Mouse (Mus musculus) heart, adult 9 months (tissue): Measurements from ENCODE around the gene Slc16a5.
A peak's percentile ranks its signal among the peaks of the same experiment; 100 is the strongest.
"Not testable (repeated sequence)": the region's sequence is repeated elsewhere in the genome, so short reads cannot be mapped to it uniquely, and the experiment has no call there.

Experiments used
- DNase-seq, 2 experiments: peaks; one replicate each; pipeline ENCODE4 v3.0.0; 2022; ENCODE audit warnings: low spot score in 2 of 2

Slc16a5 gene

DNA sequence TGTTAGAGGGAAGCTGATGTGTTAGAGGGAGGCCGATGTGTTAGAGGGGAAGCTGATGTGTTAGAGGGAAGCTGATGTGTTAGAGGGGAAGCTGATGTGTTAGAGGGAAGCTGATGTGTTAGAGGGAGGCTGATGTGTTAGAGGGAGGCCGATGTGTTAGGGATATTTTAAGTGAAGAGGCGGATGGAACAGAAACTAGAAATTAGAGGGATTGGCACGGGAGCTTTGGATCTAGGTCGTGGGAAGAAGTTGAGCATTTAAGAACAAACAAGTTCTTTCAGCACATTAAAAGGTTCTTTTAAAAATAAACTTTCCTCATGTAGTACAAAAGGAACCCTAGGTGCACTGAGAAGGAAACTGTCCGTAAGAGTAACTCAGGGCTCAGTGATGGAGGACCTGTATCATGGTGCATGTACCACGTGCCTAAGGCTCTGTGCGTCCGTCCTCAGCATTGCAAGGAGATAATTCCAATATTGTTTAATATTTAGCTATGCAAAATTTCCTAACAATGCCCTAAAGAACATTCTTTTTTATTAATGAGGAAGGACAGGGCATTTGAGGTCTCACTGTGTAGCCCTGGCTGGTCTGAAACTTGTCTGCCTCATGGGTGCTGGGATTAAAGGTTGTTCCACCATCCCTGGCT is 16.1 kb downstream of the Slc16a5 start:
- DNase-seq: no peak

DNA sequence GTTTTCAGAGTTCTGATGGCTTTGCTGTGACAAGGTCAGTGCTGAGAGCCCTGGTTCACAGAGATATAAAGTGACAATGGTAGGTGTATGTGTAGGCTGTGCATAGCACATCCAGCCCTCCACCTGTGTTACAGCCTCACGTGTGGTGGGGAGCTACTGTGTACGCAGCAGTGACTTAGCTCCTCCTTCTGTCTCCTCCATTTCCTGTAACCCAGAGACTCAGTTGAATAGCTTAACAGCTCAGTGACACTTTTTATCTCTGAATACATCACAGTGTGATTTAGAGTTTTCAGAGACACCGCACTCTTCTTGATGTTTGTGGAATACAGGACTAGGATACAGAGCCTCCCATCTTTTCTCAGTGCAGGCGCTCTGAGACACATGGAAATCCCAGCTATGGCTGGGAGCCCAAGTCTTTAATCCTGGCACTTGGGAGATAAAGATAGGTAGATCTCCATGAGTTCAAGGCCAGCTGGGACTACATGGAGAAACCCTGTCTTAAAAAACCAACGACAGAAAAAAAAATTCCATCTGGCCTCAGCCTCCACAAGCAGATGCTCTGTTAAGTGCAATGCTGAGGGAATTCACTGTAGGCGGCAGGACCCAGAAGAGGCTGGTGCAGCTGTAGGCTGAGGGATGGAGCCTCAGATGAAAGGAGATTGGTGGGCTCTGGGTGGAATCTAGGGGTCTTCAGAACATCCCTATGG is 19.4 kb downstream of the Slc16a5 start:
- DNase-seq: no peak

DNA sequence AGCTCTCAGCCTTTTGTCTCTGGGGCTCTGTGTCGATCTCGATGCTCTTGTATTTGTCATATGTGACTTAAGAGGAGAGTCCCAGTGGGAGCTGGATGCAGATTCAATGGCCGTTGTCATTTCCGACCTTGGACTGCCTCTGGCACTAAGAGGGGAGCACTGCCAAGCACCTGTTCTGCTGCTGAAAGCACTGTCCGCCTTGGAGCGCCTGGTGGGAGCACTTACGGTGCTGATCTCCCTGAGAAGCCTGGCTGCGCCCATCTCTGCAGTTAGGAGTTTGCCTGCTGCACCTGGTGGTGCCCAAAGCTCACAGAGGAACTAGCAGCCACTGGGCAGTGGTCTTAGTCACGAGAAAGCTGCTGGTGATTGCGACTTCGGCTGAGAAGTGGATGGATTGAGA is 21.0 kb downstream of the Slc16a5 start:
- DNase-seq: no peak

DNA sequence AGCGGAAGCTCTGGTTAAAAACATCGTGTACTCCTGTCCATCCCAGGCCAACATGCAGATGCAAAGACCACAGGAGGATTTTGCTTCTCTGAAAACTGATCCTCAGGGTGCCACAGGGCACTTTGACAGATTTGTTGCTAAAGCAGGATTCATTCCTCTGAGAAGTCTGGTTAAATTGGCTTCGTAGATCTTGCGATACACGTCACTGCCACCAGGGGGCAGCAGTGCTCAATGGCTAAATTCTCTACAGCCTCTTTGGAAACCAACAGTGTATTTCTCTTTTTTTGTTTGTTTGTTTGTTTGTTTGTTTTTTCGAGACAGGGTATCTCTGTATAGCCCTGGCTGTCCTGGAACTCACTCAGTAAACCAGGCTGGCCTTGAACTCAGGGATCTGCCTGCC is 21.5 kb downstream of the Slc16a5 start:
- peak in 1 of 2 experiments; percentile 68 for DNase-seq

DNA sequence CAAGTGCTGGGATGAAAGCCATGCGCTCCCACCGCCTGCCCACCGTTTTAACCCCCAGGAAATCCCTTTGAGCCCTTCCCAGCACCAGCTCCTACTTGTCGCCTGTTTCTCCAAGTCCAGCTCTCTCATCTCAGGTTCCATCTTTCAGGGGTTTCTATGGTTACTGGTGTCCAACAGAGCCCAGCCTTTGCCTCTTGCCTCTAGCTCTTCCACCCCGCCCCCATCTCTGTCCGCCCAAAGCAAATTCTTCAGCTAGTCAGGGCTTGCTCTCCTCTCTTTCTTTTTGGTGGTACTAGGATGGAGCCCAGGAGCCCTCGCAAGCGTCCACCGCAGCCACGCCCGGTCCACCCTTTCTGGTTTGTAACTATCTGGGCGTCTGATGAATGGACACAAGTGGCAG is 22.9 kb downstream of the Slc16a5 start:
- DNase-seq: no peak

DNA sequence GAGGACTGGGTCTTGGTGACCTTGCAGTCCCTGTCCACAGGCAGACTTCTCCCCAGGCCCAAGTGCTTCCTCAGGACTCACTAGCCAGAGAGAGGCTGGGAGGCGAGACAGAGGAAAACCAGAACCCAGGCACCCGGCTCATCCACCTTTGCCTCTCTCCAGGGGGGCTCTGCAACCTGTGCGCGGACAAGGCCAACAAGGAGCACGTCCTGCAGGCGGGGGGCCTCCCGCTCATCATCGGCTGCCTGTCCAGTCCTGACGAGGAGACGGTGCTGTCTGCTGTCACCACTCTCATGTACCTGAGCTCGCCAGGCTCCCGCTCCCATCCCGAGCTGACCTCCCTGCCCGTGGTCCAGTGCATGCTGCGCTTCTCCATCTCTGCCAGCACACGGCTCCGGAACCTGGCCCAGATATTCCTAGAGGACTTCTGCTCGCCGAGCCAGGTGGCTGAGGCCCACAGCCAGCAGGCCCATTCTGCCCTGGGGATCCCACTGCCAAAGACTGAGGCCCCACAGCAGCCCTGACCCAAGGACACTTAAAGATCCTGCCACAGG is 26.4 kb downstream of the Slc16a5 start:
- DNase-seq: no peak

DNA sequence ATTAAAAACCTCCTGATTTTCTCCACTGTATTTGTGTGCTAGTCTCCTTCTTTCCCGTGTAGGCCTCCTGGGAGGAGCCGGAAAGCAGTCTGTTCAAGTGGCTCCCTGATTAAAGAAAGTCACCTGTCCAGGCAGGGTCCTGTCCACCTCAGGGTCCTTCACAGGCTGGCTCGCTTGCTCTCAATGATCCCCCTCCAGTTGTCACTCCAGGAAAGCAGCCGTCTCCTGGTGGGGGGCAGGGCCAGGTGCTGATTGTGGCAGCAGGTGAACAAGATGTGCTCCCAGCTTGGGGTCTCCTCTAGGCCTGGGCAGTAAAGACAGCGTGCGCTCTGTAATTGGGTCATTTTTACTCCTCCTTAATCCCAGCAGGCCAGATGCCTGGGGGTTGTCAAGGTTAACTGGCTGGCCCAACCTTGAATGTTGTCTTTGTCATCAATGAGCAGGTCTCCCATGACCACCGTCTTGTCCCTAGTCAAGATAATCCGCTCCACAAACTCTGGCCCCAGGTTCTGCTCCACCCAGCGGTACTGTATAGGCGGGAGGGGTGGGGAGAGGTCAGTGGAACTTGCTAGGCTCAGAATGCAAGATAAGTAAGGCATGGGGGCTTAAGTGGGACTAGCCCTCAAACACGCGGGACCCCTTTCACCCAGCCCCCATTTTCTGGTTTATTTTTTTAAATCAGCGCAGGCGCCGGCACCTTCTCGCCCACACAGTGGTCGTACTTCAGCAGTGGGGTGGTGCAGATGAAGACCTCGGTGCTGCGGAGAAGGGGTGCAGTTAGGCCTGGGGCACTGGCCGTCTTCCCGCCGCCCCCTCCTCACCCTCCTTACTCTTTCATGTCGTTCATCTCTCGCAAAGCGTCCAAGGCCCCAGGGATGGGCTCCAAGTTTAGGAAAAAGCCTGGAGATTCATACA is 28.4 kb downstream of the Slc16a5 start:
- DNase-seq: no peak

DNA sequence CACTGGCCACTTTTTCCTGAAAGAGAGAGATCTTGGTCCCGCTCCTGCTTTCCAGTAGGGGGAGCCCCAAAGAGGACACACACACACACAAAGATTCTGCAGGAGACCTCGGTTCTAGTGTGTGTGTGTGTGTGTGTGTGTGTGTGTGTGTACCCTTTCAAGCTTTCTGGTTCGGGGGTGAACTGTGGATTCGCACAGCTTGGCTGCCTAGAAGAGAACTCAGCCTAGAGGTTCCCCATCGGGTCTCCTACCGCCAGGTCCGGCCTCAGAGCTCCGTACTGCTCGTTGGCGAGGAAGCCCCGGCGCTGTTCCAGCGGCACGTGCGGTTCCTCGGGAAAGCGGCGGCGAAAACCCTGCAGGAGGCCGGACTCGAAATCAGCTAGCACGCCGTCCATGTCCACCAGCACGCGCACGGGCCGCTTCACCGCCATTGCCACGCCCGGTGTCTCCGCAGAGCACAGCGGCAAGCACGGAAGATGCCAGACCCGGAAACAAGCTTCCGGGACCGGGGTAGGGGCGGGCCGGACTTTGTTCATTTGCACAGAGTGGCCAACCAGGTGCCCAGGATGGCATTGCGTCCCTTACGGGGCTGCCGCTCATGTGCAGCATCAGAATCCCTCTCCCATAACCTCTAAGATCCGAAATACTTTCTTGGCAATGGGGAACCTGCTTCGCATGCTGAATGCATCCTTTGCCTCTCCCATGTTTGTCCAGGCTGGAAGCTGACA is 29.2 kb downstream of the Slc16a5 start, which contains the start of gene Nt5c:
Gene Nt5c, minus strand, starts transcription at position 507 of the 728 bp plus-strand sequence.
- peak; percentile 74 to 82 for DNase-seq

DNA sequence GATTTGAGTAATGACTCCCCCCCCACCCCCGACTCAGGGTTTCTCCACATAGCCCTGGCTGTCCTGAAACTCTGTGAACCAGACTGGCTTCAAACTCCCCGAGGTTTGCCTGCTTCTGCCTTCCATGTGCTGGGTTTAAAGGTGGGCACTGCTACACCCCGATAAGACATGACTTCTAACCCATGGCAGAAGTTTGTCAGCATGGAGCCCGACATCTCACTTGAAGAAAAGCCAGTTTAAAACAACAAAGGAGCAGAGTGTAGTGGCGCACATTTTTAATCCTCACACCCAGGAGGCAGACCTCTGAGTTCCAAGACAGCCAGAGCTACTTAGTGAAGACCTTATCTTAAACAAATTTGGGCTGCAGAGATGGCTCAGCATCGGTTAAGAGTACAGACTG is 30.1 kb downstream of the Slc16a5 start:
- no peak for DNase-seq

DNA sequence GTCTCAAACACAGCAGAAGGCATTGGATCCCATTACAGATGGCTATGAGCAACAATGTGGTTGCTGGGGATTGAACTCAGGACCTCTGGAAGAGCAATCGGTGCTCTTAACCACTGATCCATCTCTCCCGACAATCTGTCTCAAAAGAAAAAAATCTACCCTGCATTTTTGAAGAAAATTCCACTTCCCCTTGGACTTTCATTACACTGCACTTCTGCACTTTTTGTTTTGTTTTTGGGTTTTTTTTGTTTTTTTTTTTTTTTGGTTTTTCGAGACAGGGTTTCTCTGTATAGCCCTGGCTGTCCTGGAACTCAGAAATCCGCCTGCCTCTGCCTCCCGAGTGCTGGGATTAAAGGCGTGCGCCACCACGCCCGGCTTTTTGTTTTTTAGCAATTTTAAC is 34.3 kb downstream of the Slc16a5 start:
- not testable (repeated sequence) for DNase-seq

DNA sequence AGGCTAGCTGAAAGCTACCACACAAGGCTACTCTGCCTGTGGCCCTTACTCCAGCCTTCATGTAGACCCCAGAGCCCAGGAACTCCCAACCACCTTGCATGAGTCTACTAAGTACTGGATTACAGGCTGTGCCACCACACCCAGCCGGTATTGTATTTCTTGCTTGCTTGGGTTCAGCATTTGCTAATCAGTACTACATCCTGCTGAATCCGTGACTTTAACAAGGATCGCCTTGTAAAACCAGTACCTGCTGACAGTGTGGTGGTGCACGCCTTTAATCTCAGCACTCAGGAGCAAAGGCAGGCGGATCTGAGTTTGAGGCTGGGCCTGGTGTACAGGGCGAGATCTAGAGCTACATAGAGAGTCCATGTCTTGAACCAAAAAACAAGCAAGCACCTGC is 40.4 kb downstream of the Slc16a5 start:
- DNase-seq: no peak

DNA sequence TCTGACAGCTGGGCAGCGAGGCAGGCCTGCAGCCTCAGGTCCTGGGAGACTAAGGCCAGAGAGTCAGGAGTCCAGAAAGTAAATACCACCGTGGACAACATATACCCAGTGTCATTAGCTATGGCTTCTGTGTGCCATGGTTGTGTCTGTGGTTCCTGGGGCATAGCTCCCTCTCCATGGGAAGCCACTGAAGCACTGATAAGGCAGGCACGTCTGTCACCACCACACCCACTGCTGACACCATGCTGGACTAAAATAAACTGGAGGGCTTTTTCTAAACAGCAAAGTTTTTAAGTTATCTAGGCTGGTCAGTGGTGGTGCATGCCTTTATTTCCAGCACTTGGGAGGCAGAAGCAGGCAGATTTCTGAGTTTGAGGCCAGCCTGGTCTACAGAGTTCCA is 44.3 kb downstream of the Slc16a5 start:
- DNase-seq: no peak

DNA sequence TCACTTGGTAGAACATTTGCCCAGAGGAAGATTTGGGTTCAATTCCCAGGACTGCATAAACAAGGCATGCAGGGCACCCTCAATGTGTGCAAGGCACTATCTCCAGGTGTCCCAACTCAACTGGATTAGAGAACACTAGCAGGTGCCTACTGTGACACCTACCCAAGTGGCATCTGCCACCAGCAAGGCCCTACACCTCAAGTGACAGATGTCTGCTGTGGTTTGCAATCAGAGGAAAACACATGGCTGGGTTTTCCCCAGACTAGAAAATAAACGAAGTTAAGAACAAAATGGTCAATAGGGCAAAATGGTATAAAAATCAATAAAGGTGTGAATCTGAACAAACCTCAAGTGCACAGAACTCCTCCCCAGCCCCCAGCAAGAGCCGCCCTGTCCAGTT is 45.8 kb downstream of the Slc16a5 start:
- DNase-seq: no peak

DNA sequence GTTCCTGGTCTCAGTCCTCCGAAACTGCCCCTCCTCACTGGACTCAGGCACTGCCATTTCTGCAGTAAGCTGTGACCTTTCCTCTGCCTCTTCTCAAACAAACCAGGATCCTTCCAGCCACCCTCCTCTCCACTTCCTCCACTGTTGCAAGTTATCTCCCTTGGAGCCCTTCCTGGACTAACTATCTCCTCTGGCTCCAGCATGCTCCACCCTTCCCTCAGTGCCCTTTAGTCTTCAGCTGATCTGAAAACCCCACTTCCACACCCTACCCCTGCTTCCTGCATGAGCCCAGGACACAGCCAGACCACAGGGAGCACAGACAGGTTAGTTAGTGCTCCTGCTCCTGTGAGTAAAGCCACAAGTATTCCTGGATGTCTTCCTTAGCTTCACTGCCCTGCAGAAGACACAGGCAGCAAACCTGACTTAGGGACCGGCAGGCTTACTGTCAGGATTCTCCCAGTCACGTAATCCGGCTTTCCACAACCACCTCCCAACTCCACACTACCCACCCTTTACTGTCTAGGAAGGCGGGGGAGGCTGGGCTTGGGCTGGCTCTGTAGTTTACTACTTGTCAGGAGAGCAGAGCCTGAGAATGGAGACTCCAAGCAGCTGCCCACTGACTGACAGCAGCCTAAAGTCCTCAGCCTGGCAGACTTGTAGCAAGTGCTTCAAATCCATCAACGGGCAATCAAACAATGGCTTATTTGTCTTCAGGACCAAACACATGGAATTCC is 47.7 kb downstream of the Slc16a5 start:
- DNase-seq: no peak

DNA sequence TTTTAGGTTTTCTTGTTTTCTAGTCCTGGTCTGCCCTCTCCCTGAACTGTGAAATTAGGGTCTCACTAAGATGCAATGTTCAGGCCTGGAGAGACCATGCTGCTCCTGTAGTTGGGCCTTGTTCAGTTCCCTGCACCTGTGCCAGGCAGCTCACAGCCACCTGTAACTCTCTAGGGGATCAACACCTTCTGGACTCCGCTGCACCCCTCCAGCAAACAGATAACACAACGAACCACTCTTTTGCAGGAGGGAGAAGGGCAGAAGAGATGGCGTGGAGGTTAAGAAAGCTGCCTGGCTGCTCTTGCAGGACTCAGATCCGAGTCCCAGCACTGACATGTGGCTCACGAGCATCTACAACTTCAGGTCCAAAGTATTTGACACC is 48.2 kb downstream of the Slc16a5 start:
- no peak for DNase-seq

DNA sequence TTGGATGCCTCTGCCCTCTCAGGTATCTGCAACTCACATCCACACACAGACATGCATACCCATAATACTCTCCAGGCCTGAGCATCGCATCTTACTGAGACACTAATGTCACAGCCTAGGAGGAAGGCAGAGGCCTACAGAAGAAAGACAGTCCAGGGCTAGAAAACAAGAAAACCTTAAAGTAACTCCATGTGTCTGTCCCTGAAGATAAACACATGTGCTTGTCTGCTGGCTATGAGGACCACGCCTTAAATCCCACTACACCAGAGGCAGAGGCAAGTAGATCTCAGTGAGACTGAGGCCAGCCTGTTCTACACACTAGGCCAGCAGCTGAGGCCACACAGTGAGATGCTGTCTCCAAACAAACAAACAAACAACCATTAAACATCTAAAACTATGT is 48.8 kb downstream of the Slc16a5 start:
- no peak for DNase-seq

DNA sequence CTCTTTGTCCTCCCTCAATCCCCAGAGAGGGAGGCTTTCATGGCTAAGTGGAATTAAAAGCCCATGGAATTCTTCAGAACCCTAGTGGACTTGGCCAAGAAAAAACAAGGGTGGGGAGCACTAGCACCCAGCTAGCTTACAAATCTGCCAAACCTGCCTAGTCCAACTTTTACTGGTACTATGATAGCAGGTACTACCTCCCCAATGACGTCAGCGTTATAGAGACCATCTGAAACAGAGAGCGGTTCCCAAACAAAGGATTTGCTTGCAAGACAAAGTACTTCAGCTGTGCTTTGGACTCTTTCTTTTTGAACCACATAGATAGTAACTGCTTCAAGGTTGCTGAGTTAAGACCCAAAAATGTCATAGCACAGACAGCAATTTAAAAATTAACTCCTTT is 49.7 kb downstream of the Slc16a5 start:
- DNase-seq: no peak

DNA sequence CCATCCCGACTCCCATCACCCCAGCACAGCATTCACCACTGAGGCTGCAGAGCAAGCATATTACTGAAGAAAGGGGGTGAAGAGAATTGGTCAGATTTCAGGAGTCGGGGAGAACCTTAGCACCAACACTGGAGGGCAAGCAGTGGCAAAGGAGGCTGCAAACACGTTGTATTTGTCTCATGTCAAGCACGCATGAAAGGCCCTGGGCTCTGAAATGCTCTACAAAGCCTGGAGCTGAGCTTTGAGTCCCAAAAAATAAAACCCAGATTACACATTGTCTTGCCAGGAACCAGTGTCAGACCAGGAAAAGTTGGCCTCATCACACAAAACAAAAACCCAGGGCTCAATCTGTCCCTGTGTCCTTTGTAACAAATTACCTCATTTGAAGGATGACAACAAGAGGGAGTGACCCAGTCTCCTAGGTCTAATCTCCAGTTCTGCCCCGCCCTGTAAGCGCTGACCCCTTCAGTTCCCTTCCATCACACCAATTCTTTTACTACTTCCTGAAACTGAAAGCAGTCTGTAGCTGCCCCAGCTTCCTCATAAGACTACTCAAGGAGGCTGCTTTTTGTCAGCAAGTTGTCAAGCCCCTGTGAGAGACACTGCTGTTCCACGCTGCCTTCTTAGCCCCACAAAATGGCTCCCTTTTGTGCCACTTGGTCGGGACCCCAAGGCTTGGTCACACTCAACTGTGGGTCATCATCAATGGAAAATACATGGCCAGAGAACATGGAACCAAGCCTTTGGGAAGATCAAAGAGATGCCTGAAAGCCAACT is 50.3 kb downstream of the Slc16a5 start:
- peak; percentile 60 to 75 for DNase-seq

DNA sequence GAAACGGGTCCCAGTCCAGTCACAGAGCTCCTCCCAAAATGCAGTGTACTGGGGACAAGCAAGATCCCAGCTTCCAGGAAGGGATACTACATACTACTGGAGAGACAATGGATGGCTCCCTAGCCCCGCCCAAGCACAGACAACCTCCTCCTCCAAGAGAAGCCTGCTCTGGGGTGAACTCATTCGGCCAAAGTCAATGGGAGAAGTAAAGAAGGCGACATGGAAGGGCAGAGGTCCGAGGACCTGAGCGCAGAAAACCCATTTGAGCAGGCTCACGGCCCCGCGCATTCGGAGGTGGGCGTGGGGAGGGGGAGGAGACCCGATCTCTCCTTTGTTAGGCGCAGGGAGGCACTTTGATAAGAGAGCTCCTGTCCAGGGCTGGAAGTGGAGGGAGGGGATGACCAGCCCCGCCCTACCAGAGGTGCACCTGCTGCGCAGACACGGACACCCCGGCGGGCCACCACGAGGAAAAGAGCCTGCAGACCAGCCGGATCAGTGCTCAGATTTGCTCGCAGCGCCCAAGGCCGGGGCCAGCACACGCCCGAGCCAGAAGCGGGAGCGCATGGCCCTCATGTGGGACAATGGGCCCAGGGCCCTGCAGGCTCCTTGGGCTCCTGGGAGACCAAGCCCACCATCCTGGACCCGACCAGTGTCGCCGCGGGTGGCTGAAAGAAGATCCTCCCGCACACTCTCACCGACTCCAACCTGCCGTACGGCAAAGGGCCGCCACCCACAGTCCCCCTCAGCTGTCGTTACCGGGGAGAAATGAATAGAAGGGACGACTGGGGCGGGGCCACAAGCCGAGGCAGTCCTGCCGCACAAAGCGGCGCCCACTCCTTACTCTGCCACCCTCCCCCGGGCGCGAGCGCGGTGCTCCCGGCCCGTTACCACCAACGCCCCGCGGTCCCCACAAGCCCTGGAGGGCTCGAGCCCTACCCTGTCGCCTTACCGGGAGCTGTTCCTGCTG is 51.3 kb downstream of the Slc16a5 start:
- peak; percentile 48 to 57 for DNase-seq
